Mouse (Mus musculus) G1E (cell line): ENCODE measurements around the gene Tbx3.

ENCODE experiments used
- CTCF ChIP-seq: IDR thresholded peaks from 2 replicates; pipeline ENCODE4 v1.5.1; 2012; ENCODE audit warnings: low read depth, low read length, inconsistent platforms, mixed read lengths
- GATA1 ChIP-seq: IDR thresholded peaks from 2 replicates; pipeline ENCODE4 v1.6.1; 2012; ENCODE audit warnings: borderline replicate concordance, low read length, inconsistent platforms, mixed read lengths
- POLR2AphosphoS5 ChIP-seq: IDR thresholded peaks from 2 replicates; pipeline ENCODE4 v1.6.1; 2012; ENCODE audit warnings: low read depth, low read length, inconsistent platforms; ENCODE audit not compliant: insufficient replicate concordance
- TAL1 ChIP-seq: conservative IDR thresholded peaks from 2 replicates; pipeline ENCODE4 v1.6.1; 2012; ENCODE audit warnings: low read depth, low read length, inconsistent platforms, mixed read lengths

GRCm38 (mm10) chr5:119660526-119661410 is 9.7 kb upstream of the Tbx3 start:
- TF ChIP-seq TAL1 (no peak), CTCF (no peak), GATA1 (no peak), POLR2AphosphoS5 (no peak)
